ENCODE assay signal across 10 mouse cellular contexts in the genomic region with DNA sequence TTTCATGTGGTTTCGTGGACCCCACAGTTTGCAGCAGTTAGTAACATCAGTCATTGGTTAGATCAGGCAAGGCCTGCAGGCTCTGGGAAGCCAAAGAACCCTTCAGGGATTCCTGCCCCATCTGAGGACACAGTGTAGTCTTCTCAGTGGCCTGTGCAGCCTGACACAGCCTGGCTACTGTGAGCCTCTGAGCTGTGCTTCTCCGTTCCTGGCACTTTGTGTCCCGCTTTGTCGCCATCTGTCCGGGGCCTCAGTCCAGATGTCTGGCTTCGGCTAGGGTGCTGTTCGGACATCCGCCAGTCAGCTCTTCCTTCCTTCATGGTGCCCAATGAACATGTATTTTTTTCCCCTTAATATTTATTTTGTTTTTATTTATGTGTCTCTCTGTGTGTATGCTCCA.
DNase-seq lines count a peak whose midpoint lies in the region; ATAC-seq lines count a peak whose summit lies in the region.
"Had no signal": no experiment of that assay in that cellular context is flagged by ENCODE, and none has a peak within 500 bp of the region (broad histone marks: within the 10 kb centered on the region; RNA-seq: fewer than 3 reads in every experiment).

No protein-coding gene starts in this region.

- no peaks in the 10 kb centered on the region for H3K36me3 ChIP-seq in kidney, embryonic 15.5 days
- no peaks in the 10 kb centered on the region for H3K36me3 ChIP-seq in embryonic facial prominence, embryonic 12.5 days
- H3K36me3 ChIP-seq in limb, embryonic 10.5 days: no peaks in the 10 kb centered on the region

- 85% methylated on average over 8 of the region's 8 CpGs for WGBS in kidney, embryonic 15.5 days
- WGBS in embryonic facial prominence, embryonic 12.5 days: 73% methylated on average over 8 of the region's 8 CpGs
- 88% methylated on average over 8 of the region's 8 CpGs for WGBS in limb, embryonic 10.5 days

- 0 out of 2 replicates have a peak, but pooled peaks have one; percentile 32 for ATAC-seq in kidney, embryonic 15.5 days (replicated peaks; ENCODE audit: low FRiP score)
- ATAC-seq in embryonic facial prominence, embryonic 12.5 days (ENCODE audit: insufficient number of reproducible peaks, insufficient read depth, low FRiP score, low TSS enrichment): no peak

- H3K9me3 ChIP-seq in kidney, embryonic 15.5 days (replicated peaks): no peaks in the 10 kb centered on the region
- no peaks in the 10 kb centered on the region for H3K9me3 ChIP-seq in embryonic facial prominence, embryonic 12.5 days
- H3K9me3 ChIP-seq in limb, embryonic 10.5 days (replicated peaks): no peaks in the 10 kb centered on the region

- H3K27me3 ChIP-seq in kidney, embryonic 15.5 days: no peaks in the 10 kb centered on the region
- H3K27me3 ChIP-seq in embryonic facial prominence, embryonic 12.5 days: no peaks in the 10 kb centered on the region; the same call in 1 of the 2 replicates
- H3K27me3 ChIP-seq in limb, embryonic 10.5 days (ENCODE audit: low read depth, poor library complexity, severe bottlenecking): no peaks in the 10 kb centered on the region

- H3K4me2 ChIP-seq in kidney, embryonic 15.5 days: no peak overlapping the region
- H3K4me2 ChIP-seq in embryonic facial prominence, embryonic 12.5 days (replicated peaks): no peak overlapping the region

- peaks cover 51% of the 10 kb centered on the region for H3K4me1 ChIP-seq in kidney, embryonic 15.5 days
- H3K4me1 ChIP-seq in embryonic facial prominence, embryonic 12.5 days: peaks cover 50% of the 10 kb centered on the region
- H3K4me1 ChIP-seq in limb, embryonic 10.5 days: peaks cover 66% of the 10 kb centered on the region

- no peak for DNase-seq in kidney, adult 9 months
- peak; percentile 72 for DNase-seq in cerebellum, adult 11 months
- no peak for DNase-seq in limb, embryonic 10.5 days (ENCODE audit: low spot score)
- DNase-seq in natural killer cell, adult 2 months (ENCODE audit: low spot score in 2 of 2): no peak
- no peak for DNase-seq in urinary bladder, postnatal 14 days (ENCODE audit: low spot score)
- no peak for DNase-seq in heart, adult 8-10 months (ENCODE audit: low spot score)
- DNase-seq: gastrocnemius, postnatal 10 days; right cerebral cortex, postnatal 25 days had no signal

- no peak overlapping the region for H3K27ac ChIP-seq in kidney, embryonic 15.5 days
- peak overlapping the region; percentile 47; the same call in 1 of the 2 replicates for H3K27ac ChIP-seq in embryonic facial prominence, embryonic 12.5 days
- H3K27ac ChIP-seq in limb, embryonic 10.5 days: peak overlapping the region; percentile 84

- no peak overlapping the region for H3K9ac ChIP-seq in kidney, embryonic 15.5 days
- no peak overlapping the region for H3K9ac ChIP-seq in embryonic facial prominence, embryonic 12.5 days

- H3K4me3 ChIP-seq in kidney, embryonic 15.5 days (replicated peaks): no peak overlapping the region
- H3K4me3 ChIP-seq in embryonic facial prominence, embryonic 12.5 days: no peak overlapping the region
- no peak overlapping the region for H3K4me3 ChIP-seq in limb, embryonic 10.5 days
